In genomic region chr5:123489935-123490334, GRCm38 (mm10) we compare ENCODE assay signal across 24 mouse cellular contexts. TPM values are rescaled to one million over a fixed set of nuclear protein-coding genes. Genes with fewer than 3 reads are reported as not detected.
A peak's percentile ranks its signal among the peaks of the same experiment; 100 is the strongest.
DNase-seq lines count a peak whose midpoint lies in the region; ATAC-seq and TF ChIP-seq lines count a peak whose summit lies in the region.
"Had no signal": no experiment of that assay in that cellular context is flagged by ENCODE, and none has a peak within 500 bp of the region (broad histone marks: within the 10 kb centered on the region; RNA-seq: fewer than 3 reads in every experiment).

No protein-coding gene starts in this region.

- no peak for ATAC-seq in heart, embryonic 12.5 days (ENCODE audit: insufficient number of reproducible peaks, low FRiP score)
- ATAC-seq in stomach, postnatal 0 days (ENCODE audit: low FRiP score, low TSS enrichment): 0 out of 2 replicates have a peak, but pooled peaks have one; percentile 12

- peaks cover 6% of the 10 kb centered on the region; the same call in 1 of the 2 replicates for H3K27me3 ChIP-seq in heart, embryonic 12.5 days (replicated peaks)
- no peaks in the 10 kb centered on the region for H3K27me3 ChIP-seq in testis, adult 2 months (ENCODE audit: control insufficient read depth, insufficient read depth, low read length)
- no peaks in the 10 kb centered on the region for H3K27me3 ChIP-seq in stomach, postnatal 0 days (ENCODE audit: control insufficient read depth, insufficient read depth, low read length)
- H3K27me3 ChIP-seq: neural tube, embryonic 12.5 days had no signal

- TF ChIP-seq EP300 in stomach, postnatal 0 days (optimal IDR thresholded peaks at IDR 0.05): no peak

- 57% methylated on average over 9 of the region's 9 CpGs for WGBS in heart, embryonic 12.5 days
- WGBS in stomach, postnatal 0 days: 54% methylated on average over 9 of the region's 9 CpGs

- no peak overlapping the region for H3K27ac ChIP-seq in heart, embryonic 12.5 days (ENCODE audit: poor library complexity, severe bottlenecking)
- H3K27ac ChIP-seq in testis, adult 2 months (ENCODE audit: control insufficient read depth, insufficient read depth, low read depth, low read length): no peak overlapping the region
- H3K27ac ChIP-seq in stomach, postnatal 0 days (replicated peaks): no peak overlapping the region
- H3K27ac ChIP-seq: hindbrain, embryonic 14.5 days; macrophage; neural tube, embryonic 12.5 days had no signal

- H3K4me3 ChIP-seq in heart, embryonic 12.5 days: no peak overlapping the region
- H3K4me3 ChIP-seq in testis, adult 2 months (ENCODE audit: control insufficient read depth, low read depth, low read length): peak overlapping the region; percentile 86
- H3K4me3 ChIP-seq in stomach, postnatal 0 days (ENCODE audit: low read depth, low read length): no peak overlapping the region

- H3K9ac ChIP-seq in heart, embryonic 12.5 days: no peak overlapping the region
- no peak overlapping the region for H3K9ac ChIP-seq in stomach, postnatal 0 days (ENCODE audit: low read length)
- H3K9ac ChIP-seq: forebrain, postnatal 0 days; hindbrain, embryonic 14.5 days had no signal

- H3K36me3 ChIP-seq in heart, embryonic 12.5 days: no peaks in the 10 kb centered on the region
- no peaks in the 10 kb centered on the region for H3K36me3 ChIP-seq in testis, adult 2 months (ENCODE audit: control insufficient read depth, insufficient read depth, low read length)
- no peaks in the 10 kb centered on the region; the same call in 1 of the 2 replicates for H3K36me3 ChIP-seq in stomach, postnatal 0 days (ENCODE audit: control insufficient read depth, insufficient read depth, low read length)
- H3K36me3 ChIP-seq: neural tube, embryonic 12.5 days had no signal

- no peak for TF ChIP-seq POLR2A in testis, adult 2 months (IDR thresholded peaks at IDR 0.05; ENCODE audit: control insufficient read depth, low read depth, low read length)

- intact Hi-C loops in heart, postnatal 14 days (cut with DNase I): no loop called here
- intact Hi-C loops in left cerebral cortex, postnatal 25 days (cut with DNase I): no loop called here

- TF ChIP-seq CTCF in testis, adult 2 months (IDR thresholded peaks at IDR 0.05; ENCODE audit: control insufficient read depth, insufficient read depth, insufficient replicate concordance, low read depth, low read length): no peak
- TF ChIP-seq CTCF in stomach, postnatal 0 days (IDR thresholded peaks at IDR 0.05; ENCODE audit: low read depth): no peak

- H3K4me1 ChIP-seq in heart, embryonic 12.5 days (replicated peaks): peaks cover 11% of the 10 kb centered on the region
- peaks cover 6% of the 10 kb centered on the region for H3K4me1 ChIP-seq in testis, adult 2 months (ENCODE audit: control insufficient read depth, insufficient read depth, low read length)
- no peaks in the 10 kb centered on the region for H3K4me1 ChIP-seq in stomach, postnatal 0 days (replicated peaks; ENCODE audit: control insufficient read depth, insufficient read depth)

- H3K4me2 ChIP-seq in heart, embryonic 12.5 days: no peak overlapping the region
- H3K4me2 ChIP-seq in stomach, postnatal 0 days (replicated peaks; ENCODE audit: low read depth): no peak overlapping the region

- H3K9me3 ChIP-seq in heart, embryonic 12.5 days (replicated peaks): no peaks in the 10 kb centered on the region
- H3K9me3 ChIP-seq in stomach, postnatal 0 days (ENCODE audit: control insufficient read depth, low read length): no peaks in the 10 kb centered on the region
- H3K9me3 ChIP-seq: neural tube, embryonic 12.5 days had no signal

- DNase-seq in heart, adult 11 months: peak; percentile 98
- no peak for DNase-seq in testis, postnatal 10 days (ENCODE audit: low spot score)
- peak; percentile 50 to 58 for DNase-seq in heart, postnatal 14 days
- no peak for DNase-seq in stomach, postnatal 0 days (ENCODE audit: low spot score)
- no peak for DNase-seq in urinary bladder, postnatal 4 days (ENCODE audit: low spot score in 2 of 2)
- no peak for DNase-seq in left cerebral cortex, postnatal 25 days (ENCODE audit: low spot score in 2 of 2)
- DNase-seq: B cell, adult 2 months; cerebellum, adult 2 months; forebrain, postnatal 0 days; kidney, adult 11 months; kidney, postnatal 4 days; lung, adult 18-20 months; right cerebral cortex, postnatal 4 days had no signal

RNA-seq across cellular contexts. Expression of gene Il31, which starts 0.6 kb away (rescaled TPM):
- polyA plus RNA-seq in heart, embryonic 12.5 days (2016; fragmentation: Nextera tagmentation; extraction: Ambion mirVana): not detected in 2 replicates
- polyA plus RNA-seq in testis, adult 2 months (2012; rRNA removed): 28.7 and 29.8 TPM in 2 replicates
- not detected for total RNA-seq in heart, postnatal 14 days (2021)
- polyA plus RNA-seq in stomach, postnatal 0 days (2015; fragmentation: Nextera tagmentation; extraction: Ambion mirVana): not detected in 2 replicates
- total RNA-seq in left cerebral cortex, postnatal 25 days (2021): not detected
- total RNA-seq: adrenal gland, adult 18-20 months; forebrain, postnatal 0 days; left cerebral cortex, adult 18-20 months had no signal
- polyA plus RNA-seq: brain, embryonic 14.5 days; cerebellum, adult 2 months; forebrain, postnatal 0 days; gonadal fat pad, adult 2 months; hindbrain, embryonic 14.5 days; limb, embryonic 14.5 days; macrophage; midbrain, embryonic 16.5 days; neural tube, embryonic 12.5 days had no signal

RNA-seq across cellular contexts. Expression of gene Lrrc43, which starts 0.8 kb away (rescaled TPM):
- polyA plus RNA-seq in heart, embryonic 12.5 days (2016; fragmentation: Nextera tagmentation; extraction: Ambion mirVana): not detected in 2 replicates
- polyA plus RNA-seq in testis, adult 2 months (2012; rRNA removed): 129 and 131 TPM in 2 replicates
- under 1 TPM in 1 of 2 experiments, not detected in 1; 0.22 TPM for total RNA-seq in heart, postnatal 14 days (2021)
- polyA plus RNA-seq in stomach, postnatal 0 days (2015; fragmentation: Nextera tagmentation; extraction: Ambion mirVana): not detected in 2 replicates
- total RNA-seq in left cerebral cortex, postnatal 25 days (2021): under 1 TPM; 0.34 to 0.57 TPM
- total RNA-seq: adrenal gland, adult 18-20 months had no signal
- polyA plus RNA-seq: limb, embryonic 14.5 days; macrophage; neural tube, embryonic 12.5 days had no signal

RNA-seq across cellular contexts. Expression of gene B3gnt4, which starts 20.3 kb away (rescaled TPM):
- 0.18 and 0.27 TPM in 2 replicates for polyA plus RNA-seq in heart, embryonic 12.5 days (2016; fragmentation: Nextera tagmentation; extraction: Ambion mirVana)
- 19.2 and 19.5 TPM in 2 replicates for polyA plus RNA-seq in testis, adult 2 months (2012; rRNA removed)
- total RNA-seq in heart, postnatal 14 days (2021): not detected
- polyA plus RNA-seq in stomach, postnatal 0 days (2015; fragmentation: Nextera tagmentation; extraction: Ambion mirVana): 0.13 TPM in 2 replicates
- total RNA-seq in left cerebral cortex, postnatal 25 days (2021): 1 to 10 TPM; 1.1 TPM
- polyA plus RNA-seq: macrophage had no signal

RNA-seq across cellular contexts. Expression of gene Diablo, which starts 34.0 kb away (rescaled TPM):
- polyA plus RNA-seq in heart, embryonic 12.5 days (2016; fragmentation: Nextera tagmentation; extraction: Ambion mirVana): 90.5 and 94.0 TPM in 2 replicates
- 325 and 367 TPM in 2 replicates for polyA plus RNA-seq in testis, adult 2 months (2012; rRNA removed)
- total RNA-seq in heart, postnatal 14 days (2021): 10 to 100 TPM; 64.9 to 67.0 TPM
- 70.6 and 70.8 TPM in 2 replicates for polyA plus RNA-seq in stomach, postnatal 0 days (2015; fragmentation: Nextera tagmentation; extraction: Ambion mirVana)
- 10 to 100 TPM; 29.9 to 32.4 TPM for total RNA-seq in left cerebral cortex, postnatal 25 days (2021)

RNA-seq across cellular contexts. Expression of gene Gm49027, which starts 35.4 kb away (rescaled TPM):
- polyA plus RNA-seq in heart, embryonic 12.5 days (2016; fragmentation: Nextera tagmentation; extraction: Ambion mirVana): 0.13 and 0.22 TPM in 2 replicates
- 5.1 and 5.2 TPM in 2 replicates for polyA plus RNA-seq in testis, adult 2 months (2012; rRNA removed)
- 1 to 10 TPM in 1 of 2 experiments, not detected in 1; 1.3 TPM for total RNA-seq in heart, postnatal 14 days (2021)
- 5.6 and 7.0 TPM in 2 replicates for polyA plus RNA-seq in stomach, postnatal 0 days (2015; fragmentation: Nextera tagmentation; extraction: Ambion mirVana)
- 1 to 10 TPM; 2.5 to 5.7 TPM for total RNA-seq in left cerebral cortex, postnatal 25 days (2021)
- polyA plus RNA-seq: macrophage had no signal

Comparison
In these comparisons a context has a peak if more than half of its experiments do, and no peak if none do; other contexts are left out.
1. DNase-seq: peak in heart, adult 11 months (single experiment) and heart, postnatal 14 days (2 of 2); none in testis, postnatal 10 days (single experiment), stomach, postnatal 0 days (single experiment), urinary bladder, postnatal 4 days (0 of 2) and left cerebral cortex, postnatal 25 days (0 of 2).
2. RNA of gene Il31, which starts 0.6 kb away (polyA plus RNA-seq): 28.7 to 29.8 TPM in testis, adult 2 months; not detected in heart, embryonic 12.5 days and not detected in stomach, postnatal 0 days; every median in the first group is over 10 times any median in the second.
3. RNA of gene Lrrc43, which starts 0.8 kb away (polyA plus RNA-seq): 129 to 131 TPM in testis, adult 2 months; not detected in heart, embryonic 12.5 days and not detected in stomach, postnatal 0 days; every median in the first group is over 100 times any median in the second.
4. RNA of gene B3gnt4, which starts 20.3 kb away (polyA plus RNA-seq): 19.2 to 19.5 TPM in testis, adult 2 months; 0.18 to 0.27 TPM in heart, embryonic 12.5 days and 0.13 TPM in stomach, postnatal 0 days; every median in the first group is over 10 times any median in the second.